Mouse (Mus musculus): ENCODE measurements around the gene Mfsd13b.

GRCm38 (mm10) chr7:120969221-120969620 lies 13.1 kb upstream of the Mfsd13b start:
- no peak for TF ChIP-seq CTCF (IDR thresholded peaks at IDR 0.05; ENCODE audit: control insufficient read depth, insufficient read depth, low read length)
- no peak for TF ChIP-seq POLR2A (IDR thresholded peaks at IDR 0.05; ENCODE audit: borderline replicate concordance, control insufficient read depth, low read depth, low read length)

All from bone marrow, adult 2 months (tissue).